Mouse (Mus musculus) erythroblast, embryonic 14.5 days (primary cell): Measurements from ENCODE around the gene Sf3a1.

ENCODE experiments used
- GATA1 ChIP-seq: IDR thresholded peaks from 2 replicates; pipeline ENCODE4 v1.6.1; 2012; ENCODE audit warnings: low read length, inconsistent platforms, mixed read lengths
- TAL1 ChIP-seq: IDR thresholded peaks from 3 replicates; pipeline ENCODE4 v1.6.1; 2012; ENCODE audit warnings: low read length, inconsistent platforms, mixed read lengths

- no peak for TF ChIP-seq GATA1
- no peak for TF ChIP-seq TAL1
These were observed 25.8 kb upstream of the Sf3a1 start for GRCm38 (mm10) chr11:4134400-4134799.
